Mouse (Mus musculus) liver, adult (tissue): Measurements from ENCODE around the gene Sgce.

Experiments
- GATA4 ChIP-seq: IDR thresholded peaks from 2 replicates; pipeline ENCODE4 v1.6.1; 2014; ENCODE audit warnings: mild to moderate bottlenecking, low read length; ENCODE audit not compliant: insufficient replicate concordance

Sgce gene

DNA sequence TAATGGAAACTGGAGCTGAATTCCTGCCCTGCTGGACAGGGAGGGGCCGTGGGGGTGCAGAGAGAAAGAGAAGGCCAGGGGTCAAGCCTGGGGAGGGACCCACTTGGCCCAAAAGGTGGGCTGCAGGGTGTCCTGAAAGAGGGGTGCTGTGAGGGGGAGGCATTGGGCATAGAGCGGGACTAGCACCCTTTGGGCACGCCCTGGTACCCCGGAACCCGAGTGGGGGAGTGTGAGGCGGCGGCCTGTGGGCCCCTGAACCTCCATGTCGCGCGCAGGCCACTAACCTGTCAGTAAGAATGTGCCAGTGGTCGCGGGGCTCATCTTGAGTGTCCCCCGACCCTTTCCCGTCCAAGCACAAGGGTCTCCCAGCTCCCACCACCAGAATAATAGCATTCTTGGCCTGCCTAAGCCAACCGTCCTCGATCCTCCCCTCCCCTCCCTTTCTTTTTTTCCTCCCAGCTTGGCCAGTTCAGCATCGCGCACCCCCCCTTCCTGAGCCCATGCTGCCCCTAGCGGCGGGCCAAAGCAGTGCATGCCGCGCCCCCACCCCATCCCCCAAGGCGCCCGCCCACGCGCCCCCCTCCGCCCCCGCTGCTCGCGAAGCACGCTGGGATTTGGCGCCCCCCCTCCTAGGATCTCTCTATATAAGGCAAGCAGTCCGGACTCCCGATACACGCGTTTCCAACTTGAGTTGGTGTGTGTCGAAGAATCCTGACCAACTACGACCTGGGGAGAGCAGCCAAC is at the start of gene Sgce, which contains the start of gene Peg10:
Sgce (minus strand) TSS at position 512 of the 744 bp plus-strand sequence.
Peg10 (plus strand) TSS at position 611 of the 744 bp plus-strand sequence.
- TF ChIP-seq GATA4: no peak

DNA sequence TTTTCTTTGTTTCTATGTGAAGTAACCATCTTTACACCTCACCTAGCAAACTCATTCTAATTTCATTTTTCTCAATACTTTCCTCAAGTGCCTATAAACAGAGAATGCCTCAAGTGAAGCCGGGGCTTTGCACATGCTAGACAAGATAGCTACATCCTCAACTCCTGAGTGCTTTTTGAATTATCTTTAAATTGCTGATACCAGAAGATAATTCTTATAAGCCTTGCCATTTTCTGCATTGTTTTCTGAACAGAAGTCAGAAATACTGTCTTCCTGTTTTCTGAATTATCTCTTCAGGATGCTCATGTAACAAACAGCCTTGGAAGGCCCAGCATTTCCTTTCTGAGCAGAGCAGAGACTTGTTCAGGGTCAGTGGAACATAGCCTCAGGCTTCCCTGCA is 49.3 kb upstream of the Sgce start:
- peak; percentile 94 for TF ChIP-seq GATA4

DNA sequence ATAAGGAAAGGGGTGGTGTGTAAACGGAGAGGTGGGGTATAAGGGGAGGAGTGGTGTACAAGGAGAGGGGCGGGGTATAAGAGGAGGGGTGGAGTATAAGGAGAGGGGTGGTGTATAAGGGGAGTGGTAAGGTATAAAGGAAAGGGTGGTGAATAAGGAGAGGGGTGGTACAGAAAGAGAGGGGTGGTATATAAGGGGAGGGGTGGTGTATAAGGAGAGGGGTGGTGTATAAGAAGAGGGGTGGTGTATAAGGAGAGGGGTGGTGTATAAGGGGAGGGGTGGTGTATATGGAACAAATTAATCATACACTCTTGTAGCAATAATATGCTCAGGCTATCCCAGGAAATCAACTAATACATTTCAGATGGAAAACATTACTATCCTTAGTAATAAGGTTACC is 15.2 kb upstream of the Sgce start:
- no peak for TF ChIP-seq GATA4

DNA sequence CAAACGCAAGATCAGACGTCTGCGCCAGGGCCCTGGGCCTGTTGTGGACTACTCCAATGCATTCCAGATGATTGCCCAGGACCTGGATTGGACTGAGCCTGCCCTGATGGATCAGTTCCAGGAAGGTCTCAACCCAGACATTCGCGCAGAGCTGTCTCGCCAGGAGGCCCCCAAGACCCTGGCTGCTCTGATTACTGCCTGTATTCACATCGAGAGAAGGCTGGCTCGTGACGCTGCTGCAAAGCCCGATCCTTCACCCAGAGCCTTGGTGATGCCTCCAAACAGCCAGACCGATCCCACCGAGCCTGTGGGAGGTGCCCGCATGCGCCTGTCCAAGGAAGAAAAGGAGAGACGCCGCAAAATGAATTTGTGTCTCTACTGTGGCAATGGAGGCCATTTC is 7.9 kb upstream of the Sgce start:
- no peak for TF ChIP-seq GATA4

DNA sequence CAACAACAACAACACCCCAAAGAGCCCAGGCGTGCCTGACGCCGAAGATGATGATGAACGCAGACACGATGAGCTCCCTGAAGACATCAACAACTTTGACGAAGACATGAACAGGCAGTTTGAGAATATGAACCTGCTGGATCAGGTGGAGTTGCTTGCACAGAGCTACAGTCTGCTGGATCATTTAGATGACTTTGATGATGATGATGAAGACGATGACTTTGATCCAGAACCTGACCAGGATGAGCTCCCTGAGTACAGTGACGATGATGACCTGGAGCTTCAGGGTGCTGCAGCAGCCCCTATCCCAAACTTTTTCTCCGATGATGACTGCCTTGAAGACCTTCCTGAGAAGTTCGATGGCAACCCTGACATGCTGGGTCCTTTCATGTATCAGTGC is 7.3 kb upstream of the Sgce start:
- TF ChIP-seq GATA4: no peak

DNA sequence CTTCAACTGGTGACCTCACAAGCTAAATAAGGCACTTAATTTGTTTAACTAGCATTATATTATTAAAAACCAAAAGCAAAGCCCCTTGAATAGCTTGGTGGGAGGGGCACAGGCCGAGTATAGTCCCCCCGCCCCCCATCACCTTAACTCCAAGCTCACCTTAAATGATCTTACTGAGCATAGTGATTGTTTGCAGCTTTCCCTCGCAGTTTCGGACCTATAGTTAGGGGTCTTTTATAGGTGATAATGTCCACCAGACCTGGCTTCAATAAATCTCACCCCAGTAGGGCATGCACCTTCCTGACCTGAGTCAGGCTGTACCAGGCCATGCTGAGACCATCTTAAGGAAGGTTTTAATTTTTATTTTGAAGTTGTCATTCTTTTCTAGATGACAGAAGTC is 4.3 kb upstream of the Sgce start:
- no peak for TF ChIP-seq GATA4

DNA sequence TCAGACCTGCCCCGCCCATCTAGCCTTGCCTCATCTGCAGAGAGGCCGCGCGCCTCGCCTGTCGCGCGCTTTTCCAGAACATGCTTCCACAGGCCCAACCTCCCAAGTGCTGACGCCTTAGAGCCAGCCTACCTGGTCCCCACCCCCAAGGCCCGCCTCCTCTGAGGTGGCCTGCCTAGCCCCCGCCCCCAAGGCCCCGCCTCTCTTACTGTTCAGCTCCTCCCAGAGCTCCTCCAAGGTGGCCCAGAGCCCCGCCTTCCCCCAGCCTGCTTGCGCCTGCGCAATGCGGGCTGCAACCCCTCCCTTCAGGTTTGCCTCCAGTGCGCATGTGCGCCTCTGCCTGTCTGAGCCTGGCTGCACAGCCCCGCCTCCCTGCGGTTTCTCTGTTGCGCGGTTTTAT is 2.1 kb upstream of the Sgce start:
- no peak for TF ChIP-seq GATA4

DNA sequence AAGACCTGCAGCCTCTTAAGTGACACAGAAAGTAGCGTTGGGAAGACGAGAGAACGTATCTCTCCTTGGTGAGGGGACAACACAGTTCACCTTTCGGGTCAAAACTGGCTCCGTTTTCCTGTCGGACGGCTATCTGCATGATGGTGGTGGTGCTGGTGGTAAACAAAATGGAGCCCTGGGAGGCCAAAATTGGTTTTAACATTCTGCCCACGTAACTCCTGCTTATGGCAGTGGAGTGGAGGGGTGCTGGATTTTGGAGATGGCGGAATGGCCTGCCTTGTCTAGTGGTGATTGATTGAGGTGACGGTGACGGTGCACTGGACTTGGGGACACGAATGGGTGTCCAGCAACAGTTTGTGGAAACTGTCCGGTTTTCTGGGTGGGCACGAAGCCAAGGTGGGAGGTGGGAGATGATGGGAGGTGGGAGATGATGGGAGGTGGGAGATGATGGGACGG is 1.5 kb upstream of the Sgce start:
- TF ChIP-seq GATA4: no peak

DNA sequence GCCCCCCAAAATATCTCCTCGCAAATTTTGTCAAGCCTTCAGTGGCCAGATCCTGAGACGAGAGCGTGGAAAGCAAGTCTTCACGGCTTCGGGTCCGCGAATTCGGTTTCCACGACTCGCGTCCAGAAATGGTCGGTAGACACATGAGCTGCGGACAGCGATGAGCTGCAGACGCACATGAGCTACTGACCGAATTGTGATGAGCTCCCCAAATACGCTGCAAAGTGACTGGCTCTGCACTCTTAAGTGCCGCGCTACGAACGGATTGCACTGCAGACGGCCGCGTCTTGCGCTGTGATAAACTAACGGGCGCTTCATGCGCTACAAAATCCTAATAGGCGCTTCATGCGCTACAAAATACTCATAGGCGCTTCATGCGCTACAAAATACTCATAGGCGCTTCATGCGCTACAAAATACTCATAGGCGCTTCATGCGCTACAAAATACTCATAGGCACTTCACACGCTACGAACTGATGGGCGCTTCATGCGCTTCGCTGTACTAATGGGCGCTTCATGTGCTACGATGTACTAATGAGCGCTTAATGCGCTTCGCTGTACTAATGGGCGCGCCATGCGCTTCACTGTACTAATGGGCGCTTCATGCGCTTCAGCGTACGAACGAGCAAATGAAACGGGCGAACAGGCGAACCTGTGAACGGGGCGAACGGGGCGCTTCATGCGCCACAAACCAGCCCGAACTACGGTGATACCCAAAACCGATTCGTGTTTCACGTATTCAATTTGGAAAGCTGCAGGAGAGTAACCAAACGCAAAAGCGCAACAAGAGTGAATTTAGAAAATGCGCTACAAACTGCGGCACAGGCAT is 884 bp upstream of the Sgce start:
- TF ChIP-seq GATA4: no peak

DNA sequence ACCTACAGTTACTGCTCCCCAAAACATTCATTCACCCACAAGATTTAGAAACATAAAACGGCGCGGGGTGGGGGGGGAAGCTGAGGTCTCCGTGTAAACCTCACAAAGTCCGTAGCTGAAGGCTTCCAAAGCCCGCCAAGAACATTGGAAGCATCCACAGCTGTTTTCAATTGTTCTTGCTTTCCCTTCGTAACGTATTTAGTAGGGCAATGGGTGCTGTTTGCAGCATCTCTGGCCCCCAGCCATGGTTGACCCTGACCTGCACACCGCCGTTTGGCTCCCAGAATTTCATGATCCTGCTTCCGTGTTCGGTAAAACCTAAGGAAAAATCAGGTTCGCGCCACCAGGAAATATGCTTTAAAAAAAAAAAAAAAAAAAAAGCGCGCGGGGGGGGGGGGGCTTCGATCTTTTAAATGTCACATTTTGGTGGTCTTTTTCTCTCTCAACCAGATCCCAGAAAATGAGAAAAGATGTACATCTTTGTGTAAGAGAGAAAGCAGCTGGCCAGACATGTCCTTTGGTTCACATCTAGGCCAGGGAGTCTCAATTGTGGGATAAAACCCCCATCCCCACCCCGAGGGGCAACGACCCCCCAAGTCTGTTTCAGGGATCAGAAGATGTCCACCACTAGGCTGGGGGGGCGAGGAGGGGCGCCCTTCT is 841 bp downstream of the Sgce start:
- TF ChIP-seq GATA4: no peak

DNA sequence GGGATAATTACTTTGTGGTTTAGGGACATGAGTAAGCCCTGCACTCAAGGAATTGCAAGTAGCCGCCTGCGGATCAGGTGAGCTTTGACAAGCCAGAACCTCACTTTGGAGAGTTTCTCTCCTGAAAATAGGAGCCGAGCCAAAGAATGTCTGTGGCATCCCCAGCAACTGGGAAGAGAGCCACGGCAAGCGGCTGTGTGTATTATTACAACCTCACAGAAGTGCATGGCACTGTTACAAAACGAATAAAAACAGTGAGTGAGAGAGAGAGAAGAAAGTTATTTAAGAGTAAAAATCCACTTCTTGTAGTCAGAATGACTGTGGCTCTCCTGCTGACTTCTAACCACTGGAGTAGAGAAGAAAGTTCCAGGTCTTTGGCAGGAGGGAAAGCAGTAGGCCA is 6.5 kb downstream of the Sgce start:
- TF ChIP-seq GATA4: no peak

DNA sequence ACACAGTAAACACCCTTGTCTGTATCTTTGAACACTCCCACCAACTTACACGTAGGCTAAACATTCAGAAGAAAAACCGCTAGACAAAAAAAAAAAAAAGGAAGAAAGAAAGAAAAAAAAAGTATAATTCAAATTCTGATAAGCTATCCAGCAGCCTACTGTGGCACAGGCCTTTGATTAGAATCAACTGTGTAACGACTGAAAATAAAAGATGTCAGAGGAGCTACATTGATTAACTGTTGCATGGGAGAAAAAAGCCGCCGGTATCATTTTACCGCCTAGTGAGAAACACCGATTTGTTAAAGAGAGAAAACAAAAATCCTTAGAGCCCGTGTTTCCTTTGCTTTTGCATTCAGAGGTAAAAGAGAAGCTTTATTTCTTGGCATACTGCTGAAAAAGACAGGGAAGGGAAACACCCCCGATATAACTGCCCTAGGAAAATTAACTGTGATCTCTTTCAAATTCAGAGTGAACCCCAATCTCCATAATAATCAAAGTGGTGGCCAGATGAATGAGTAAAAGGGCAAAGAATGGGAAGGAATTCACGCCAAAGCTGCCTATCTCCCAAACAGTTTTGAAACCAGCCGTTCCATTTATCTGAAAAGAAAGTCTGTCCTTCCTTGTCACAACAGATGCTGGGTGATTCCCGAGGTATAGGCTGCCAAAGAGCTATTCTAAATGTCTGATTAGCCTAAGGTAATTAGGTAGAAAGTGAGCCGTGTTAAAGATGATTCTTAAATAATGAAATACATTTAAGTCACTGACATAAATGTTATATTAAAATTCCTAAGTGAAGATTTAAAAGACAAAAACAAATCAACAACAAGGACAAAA is 7.3 kb downstream of the Sgce start:
- TF ChIP-seq GATA4: no peak

DNA sequence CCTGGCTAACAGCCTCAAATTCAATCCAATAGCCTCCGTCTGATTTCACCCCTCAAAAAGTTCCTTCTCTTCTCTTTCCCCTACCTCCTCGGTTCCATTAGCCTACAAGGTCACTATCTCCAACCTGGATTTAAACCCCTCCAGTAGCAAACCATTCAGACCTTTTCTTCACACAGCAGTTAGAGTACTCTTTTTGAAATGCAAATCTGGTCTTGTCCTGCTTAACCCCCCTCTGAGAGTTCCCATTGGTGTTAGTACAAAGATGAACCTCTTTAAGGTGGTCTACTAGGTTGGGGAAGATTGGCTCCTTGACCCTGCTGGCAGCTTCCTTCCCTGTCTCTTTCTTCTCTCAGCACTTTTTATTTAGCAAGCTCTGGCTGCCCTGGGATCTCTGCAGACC is 8.3 kb downstream of the Sgce start:
- no peak for TF ChIP-seq GATA4

DNA sequence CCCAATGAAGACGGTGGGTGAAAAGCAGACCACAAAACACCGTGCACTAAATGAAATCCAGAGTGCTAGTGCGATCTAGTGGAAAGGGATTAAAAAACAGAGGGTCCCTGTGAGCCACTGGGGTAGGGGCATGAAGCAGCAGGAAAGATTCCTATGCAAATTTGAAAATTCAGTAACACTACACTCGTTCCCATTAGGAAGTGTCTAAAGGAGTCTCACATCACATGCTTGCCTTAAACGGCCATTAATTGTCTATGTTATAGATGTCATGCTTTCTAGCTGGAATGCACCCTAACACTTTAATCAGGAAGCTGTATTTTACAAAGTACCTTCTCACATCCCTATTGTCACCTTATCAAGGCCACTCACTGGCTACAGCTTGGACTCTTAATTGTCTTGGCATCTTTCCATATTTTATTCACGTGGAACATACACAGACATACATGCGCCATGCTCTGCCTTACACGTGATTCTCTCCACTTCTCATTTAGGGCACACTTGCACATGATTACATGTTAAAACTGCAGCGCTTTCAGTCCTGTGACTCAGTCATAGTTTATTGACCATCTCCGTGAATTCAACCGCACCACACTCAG is 8.9 kb downstream of the Sgce start:
- no peak for TF ChIP-seq GATA4
